Mouse (Mus musculus): ENCODE measurements around the gene Hpse2. TPM values are rescaled to one million over a fixed set of nuclear protein-coding genes. Genes with fewer than 3 reads are reported as not detected.

The Hpse2 gene
- polyA plus RNA-seq, 1 experiment: 9.4 TPM

- DNase-seq (ENCODE audit: low spot score): no peak
Observed at GRCm38 (mm10) chr19:42965171-42965570, 423.0 kb downstream of the Hpse2 start.

- no peak for DNase-seq (ENCODE audit: low spot score)
Observed at GRCm38 (mm10) chr19:42948114-42948636, 440.0 kb downstream of the Hpse2 start.

GRCm38 (mm10) chr19:42937544-42937943 is 450.6 kb downstream of the Hpse2 start:
- no peak for DNase-seq (ENCODE audit: low spot score)

GRCm38 (mm10) chr19:42936661-42937193 is 451.4 kb downstream of the Hpse2 start:
- DNase-seq (ENCODE audit: low spot score): no peak

- no peak for DNase-seq (ENCODE audit: low spot score)
Observed at GRCm38 (mm10) chr19:42929702-42930101, 458.5 kb downstream of the Hpse2 start.

GRCm38 (mm10) chr19:42928271-42928670 is 459.9 kb downstream of the Hpse2 start:
- no peak for DNase-seq (ENCODE audit: low spot score)

- no peak for DNase-seq (ENCODE audit: low spot score)
Observed at GRCm38 (mm10) chr19:42922610-42923009, 465.5 kb downstream of the Hpse2 start.

GRCm38 (mm10) chr19:42913703-42914102 is 474.5 kb downstream of the Hpse2 start:
- DNase-seq (ENCODE audit: low spot score): no peak

- no peak for DNase-seq (ENCODE audit: low spot score)
Observed at GRCm38 (mm10) chr19:42909719-42910118, 478.4 kb downstream of the Hpse2 start.

- no peak for DNase-seq (ENCODE audit: low spot score)
Observed at GRCm38 (mm10) chr19:42908553-42908952, 479.6 kb downstream of the Hpse2 start.

- no peak for DNase-seq (ENCODE audit: low spot score)
Observed at GRCm38 (mm10) chr19:42906328-42906727, 481.8 kb downstream of the Hpse2 start.

- DNase-seq (ENCODE audit: low spot score): no peak
Observed at GRCm38 (mm10) chr19:42904726-42905125, 483.4 kb downstream of the Hpse2 start.

- DNase-seq (ENCODE audit: low spot score): no peak
Observed at GRCm38 (mm10) chr19:42904240-42904639, 483.9 kb downstream of the Hpse2 start.

- DNase-seq (ENCODE audit: low spot score): no peak
Observed at GRCm38 (mm10) chr19:42903840-42904239, 484.3 kb downstream of the Hpse2 start.

- no peak for DNase-seq (ENCODE audit: low spot score)
Observed at GRCm38 (mm10) chr19:42902410-42903021, 485.6 kb downstream of the Hpse2 start.

- no peak for DNase-seq (ENCODE audit: low spot score)
Observed at GRCm38 (mm10) chr19:42891599-42891998, 496.6 kb downstream of the Hpse2 start.

GRCm38 (mm10) chr19:42877653-42878052 is 510.5 kb downstream of the Hpse2 start:
- DNase-seq (ENCODE audit: low spot score): no peak

- DNase-seq (ENCODE audit: low spot score): no peak
Observed at GRCm38 (mm10) chr19:42876563-42876962, 511.6 kb downstream of the Hpse2 start.

GRCm38 (mm10) chr19:42869663-42870530 is 518.3 kb downstream of the Hpse2 start:
- DNase-seq (ENCODE audit: low spot score): no peak

- no peak for DNase-seq (ENCODE audit: low spot score)
Observed at GRCm38 (mm10) chr19:42868958-42869662, 519.0 kb downstream of the Hpse2 start.

- DNase-seq (ENCODE audit: low spot score): no peak
Observed at GRCm38 (mm10) chr19:42863013-42863412, 525.1 kb downstream of the Hpse2 start.

GRCm38 (mm10) chr19:42857096-42857495 is 531.1 kb downstream of the Hpse2 start:
- no peak for DNase-seq (ENCODE audit: low spot score)

All from urinary bladder, adult 2 months (tissue).